Mouse (Mus musculus) olfactory bulb, adult 2 months (tissue): ENCODE results near the gene Adat1. TPM values are rescaled to one million over a fixed set of nuclear protein-coding genes. Genes with fewer than 3 reads are reported as not detected.

ENCODE experiments used
- H3K27ac ChIP-seq: fragments of 200-500 bp; 2 replicates; pipeline ENCODE4 v1.5.1; 2012; ENCODE audit warnings: low read depth, low read length; ENCODE audit not compliant: insufficient read depth
- H3K4me1 ChIP-seq: fragments of 200-500 bp; 2 replicates; pipeline ENCODE4 v1.6.1; 2012; ENCODE audit warnings: low read length; ENCODE audit not compliant: control insufficient read depth, insufficient read depth
- H3K4me3 ChIP-seq: fragments of 200-500 bp; 2 replicates; pipeline ENCODE4 v1.5.1; 2012; ENCODE audit warnings: mild to moderate bottlenecking, low read depth, low read length, moderate library complexity; ENCODE audit not compliant: insufficient read depth
- CTCF ChIP-seq: fragments of 200-500 bp; IDR thresholded peaks from 2 replicates; pipeline ENCODE4 v1.5.1; 2012; ENCODE audit warnings: low read depth, mild to moderate bottlenecking, low read length, moderate library complexity; ENCODE audit not compliant: insufficient read depth
- POLR2A ChIP-seq: fragments of 200-500 bp; IDR thresholded peaks from 2 replicates; pipeline ENCODE4 v1.6.1; 2012; ENCODE audit warnings: mild to moderate bottlenecking, low read depth, low read length, moderate library complexity; ENCODE audit not compliant: insufficient read depth
- WGBS: fragments of 180-500 bp; shearing (Covaris S2); methylation state at CpG from one replicate; pipeline ENCODE4 v1.1.7; 2018; 5-methylcytosine and 5-hydroxymethylcytosine counted together
- polyA plus RNA-seq: library from polyadenylated mRNA; stranded (reverse); fragments of >200 nt; gene quantifications from 2 replicates; pipeline ENCODE4 v1.2.4, GENCODE M21; 2012; ENCODE audit warnings: low replicate concordance; ENCODE audit not compliant: missing spikeins, insufficient read depth, insufficient read length

Gene Adat1
- polyA plus RNA-seq, 1 experiment, result 148 TPM

DNA sequence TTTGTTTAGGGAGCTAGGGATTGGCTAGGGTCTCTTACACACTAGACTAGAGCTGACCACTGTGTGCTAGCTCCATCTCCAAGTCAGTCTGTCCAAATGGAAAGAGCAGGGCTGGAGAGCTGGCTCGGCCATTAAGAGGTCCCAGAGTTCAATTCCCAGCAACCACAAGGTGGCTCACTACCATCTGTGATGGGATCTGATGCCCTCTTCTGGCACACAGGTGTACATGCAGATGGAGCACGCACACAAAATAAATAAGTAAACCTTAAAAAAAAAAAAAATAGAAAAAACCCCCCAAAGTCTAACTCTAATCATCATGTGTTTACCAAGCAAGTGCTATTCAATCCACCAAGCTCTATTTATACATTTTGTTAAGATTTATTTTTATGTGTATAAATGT, 72.4 kb downstream of the Adat1 start:
- Histone ChIP-seq H3K4me1 (no peaks in the 10 kb centered on the region), H3K27ac (no peak overlapping the region), H3K4me3 (no peak overlapping the region)
- 88% methylated on average over 2 of the region's 2 CpGs for WGBS
- TF ChIP-seq POLR2A (no peak), CTCF (no peak)

Other genes starting within 250 kb of the Adat1 start
- gene Bcar1, start 248.5 kb downstream of the Adat1 start, polyA plus RNA-seq, result not detected in 2 replicates
- not detected in 2 replicates for gene Cfdp1, start 138.0 kb downstream of the Adat1 start, polyA plus RNA-seq
- gene Tmem170, start 115.6 kb downstream of the Adat1 start, polyA plus RNA-seq, result not detected in 2 replicates
- gene Chst5, start 81.9 kb downstream of the Adat1 start, polyA plus RNA-seq, result not detected in 2 replicates
- not detected in 2 replicates for gene Tmem231, start 58.4 kb downstream of the Adat1 start, polyA plus RNA-seq
- gene Gabarapl2, start 51.6 kb downstream of the Adat1 start, polyA plus RNA-seq, result not detected in 2 replicates
- not detected in 2 replicates for gene Kars, start 19.0 kb upstream of the Adat1 start, polyA plus RNA-seq
- gene Terf2ip, start 19.1 kb upstream of the Adat1 start, polyA plus RNA-seq, result not detected in 2 replicates
- gene Gm6793, start 22.7 kb upstream of the Adat1 start, polyA plus RNA-seq, result not detected in 2 replicates